Mouse (Mus musculus): ENCODE measurements around the gene Slu7.

- TF ChIP-seq GATA1 (IDR thresholded peaks at IDR 0.05; ENCODE audit: borderline replicate concordance, low read length) (no peak), FLI1 (IDR thresholded peaks at IDR 0.05; ENCODE audit: low read length) (no peak)
Observed at GRCm38 (mm10) chr11:43385055-43385649, 48.4 kb upstream of the Slu7 start.

Measured in megakaryocyte, embryonic 14.5 days (primary cell).